8 mouse cellular contexts compared by ENCODE assay signal in the genomic region with DNA sequence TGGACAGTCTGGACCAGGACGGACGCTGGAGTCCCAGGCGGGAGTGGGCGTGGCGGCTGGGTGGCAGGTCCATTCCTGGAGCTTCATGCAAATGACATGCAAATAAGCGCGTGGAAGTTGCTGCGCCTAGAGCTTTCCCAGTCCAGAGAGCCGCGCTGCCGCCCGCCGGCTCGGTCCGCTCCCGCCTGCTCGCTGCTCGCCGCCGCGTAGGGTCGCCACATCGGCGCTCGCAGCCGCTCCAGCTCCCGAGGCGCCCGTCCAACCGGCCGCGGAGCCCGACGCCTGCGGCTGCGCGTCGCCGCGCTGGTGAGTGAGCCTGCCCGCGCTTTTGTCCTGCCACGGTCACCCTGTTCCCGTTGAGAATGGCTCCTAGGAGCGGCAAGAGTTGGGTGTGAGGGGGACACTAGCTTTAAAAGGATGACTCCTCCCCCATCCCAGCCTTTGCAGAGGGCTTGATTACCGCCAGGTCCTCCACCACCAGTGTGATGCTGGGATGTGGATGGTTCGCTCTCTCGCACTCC. TPM values are rescaled to one million over a fixed set of nuclear protein-coding genes. Genes with fewer than 3 reads are reported as not detected.
DNase-seq lines count a peak whose midpoint lies in the region; ATAC-seq and TF ChIP-seq lines count a peak whose summit lies in the region.

A gene (plus strand): TSS at position 146 of the 521 bp plus-strand sequence.

- no peaks in the 10 kb centered on the region for H3K9me3 ChIP-seq in intestine, embryonic 15.5 days

- peak; percentile 97 for ATAC-seq in intestine, embryonic 15.5 days
- peak; percentile 89 for ATAC-seq in megakaryocyte progenitor cell, adult 5-6 weeks (replicated peaks; ENCODE audit: poor library complexity)

- DNase-seq in embryo, embryonic 9.5 days (ENCODE audit: extremely low spot score) = peak; percentile 89
- peak; percentile 77 to 84 for DNase-seq in gastrocnemius, postnatal 4 days (ENCODE audit: low spot score in 2 of 2)
- peak; percentile 21 to 68 for DNase-seq in left cerebral cortex, postnatal 14 days (ENCODE audit: low spot score in 2 of 2)
- DNase-seq in right cerebral cortex, postnatal 25 days = peak; percentile 62
- no peak for DNase-seq in B cell, adult 2 months

- peak within 1 kb of the TSS; percentile 50 for H3K4me3 ChIP-seq in bone marrow, adult 2 months (replicated peaks; ENCODE audit: control insufficient read depth, low read depth, low read length)
- H3K4me3 ChIP-seq in intestine, embryonic 15.5 days (replicated peaks) = peak within 1 kb of the TSS; percentile 46

- H3K4me2 ChIP-seq in intestine, embryonic 15.5 days (replicated peaks) = peak within 1 kb of the TSS; percentile 94

- peak; percentile 46; the same call in 1 of the 2 replicates for TF ChIP-seq POLR2A in bone marrow, adult 2 months (IDR thresholded peaks at IDR 0.05; ENCODE audit: borderline replicate concordance, control insufficient read depth, low read depth, low read length)

- 2% methylated on average over 48 of the region's 48 CpGs for WGBS in bone marrow, adult 2 months
- WGBS in intestine, embryonic 15.5 days = under 1% methylated on average over 48 of the region's 48 CpGs

- H3K4me1 ChIP-seq in bone marrow, adult 2 months (ENCODE audit: control insufficient read depth, insufficient read depth, low read length) = no peaks in the 10 kb centered on the region
- peaks cover 4% of the 10 kb centered on the region; the same call in 1 of the 2 replicates for H3K4me1 ChIP-seq in intestine, embryonic 15.5 days (replicated peaks)

- H3K9ac ChIP-seq in intestine, embryonic 15.5 days = peak within 1 kb of the TSS; percentile 58

- TF ChIP-seq CTCF in bone marrow, adult 2 months (IDR thresholded peaks at IDR 0.05; ENCODE audit: control insufficient read depth, insufficient read depth, low read length) = no peak

- intact Hi-C loops in left cerebral cortex, postnatal 14 days (cut with DNase I) = loop anchor here (10.0 kb wide), 1 partner anchor 130 kb away; no protein-coding TSS in a partner anchor

- no peak within 1 kb of the TSS; the same call in 1 of the 2 replicates for H3K27ac ChIP-seq in bone marrow, adult 2 months (ENCODE audit: control insufficient read depth, insufficient read depth, low read depth, low read length, poor library complexity)
- H3K27ac ChIP-seq in intestine, embryonic 15.5 days = no peak within 1 kb of the TSS

- 0 out of 2 replicates have a peak, but pooled peaks cover 3% of the 10 kb centered on the region for H3K27me3 ChIP-seq in intestine, embryonic 15.5 days (replicated peaks)

- H3K36me3 ChIP-seq in intestine, embryonic 15.5 days = no peaks in the 10 kb centered on the region

RNA-seq across cellular contexts. Expression of the gene that starts here (rescaled TPM):
- 11.1 and 22.2 TPM in 2 replicates for polyA plus RNA-seq in bone marrow, adult 2 months (2011; ENCODE audit: insufficient read depth, insufficient read length, low replicate concordance, missing spikeins)
- total RNA-seq in gastrocnemius, postnatal 4 days (2021) = 10 to 100 TPM; 39.2 to 51.6 TPM
- 300 and 346 TPM in 2 replicates for polyA plus RNA-seq in intestine, embryonic 15.5 days (2015; fragmentation: Nextera tagmentation; extraction: Ambion mirVana)
- total RNA-seq in left cerebral cortex, postnatal 14 days (2021) = 10 to 100 TPM; 11.9 to 13.9 TPM
- 0.59 and 0.77 TPM in 2 replicates for total RNA-seq in megakaryocyte progenitor cell, adult 5-6 weeks (2015)
- 0.79 and 1.7 TPM in 2 replicates for total RNA-seq in megakaryocyte progenitor cell, adult 5-6 weeks (2017)

Comparison
In these comparisons a context has a peak if more than half of its experiments do, and no peak if none do; other contexts are left out.
1. RNA of the gene that starts here (total RNA-seq): 39.2 to 51.6 TPM in gastrocnemius, postnatal 4 days and 11.9 to 13.9 TPM in left cerebral cortex, postnatal 14 days; 0.59 to 1.7 TPM in megakaryocyte progenitor cell, adult 5-6 weeks; every median in the first group is over 4 times any median in the second.
2. RNA of the gene that starts here (polyA plus RNA-seq): 300 to 346 TPM in intestine, embryonic 15.5 days; 11.1 to 22.2 TPM in bone marrow, adult 2 months; every median in the first group is over 10 times any median in the second.
3. DNase-seq: peak in embryo, embryonic 9.5 days (single experiment), gastrocnemius, postnatal 4 days (2 of 2), left cerebral cortex, postnatal 14 days (2 of 2) and right cerebral cortex, postnatal 25 days (single experiment); none in B cell, adult 2 months (0 of 2).